In the genomic region with DNA sequence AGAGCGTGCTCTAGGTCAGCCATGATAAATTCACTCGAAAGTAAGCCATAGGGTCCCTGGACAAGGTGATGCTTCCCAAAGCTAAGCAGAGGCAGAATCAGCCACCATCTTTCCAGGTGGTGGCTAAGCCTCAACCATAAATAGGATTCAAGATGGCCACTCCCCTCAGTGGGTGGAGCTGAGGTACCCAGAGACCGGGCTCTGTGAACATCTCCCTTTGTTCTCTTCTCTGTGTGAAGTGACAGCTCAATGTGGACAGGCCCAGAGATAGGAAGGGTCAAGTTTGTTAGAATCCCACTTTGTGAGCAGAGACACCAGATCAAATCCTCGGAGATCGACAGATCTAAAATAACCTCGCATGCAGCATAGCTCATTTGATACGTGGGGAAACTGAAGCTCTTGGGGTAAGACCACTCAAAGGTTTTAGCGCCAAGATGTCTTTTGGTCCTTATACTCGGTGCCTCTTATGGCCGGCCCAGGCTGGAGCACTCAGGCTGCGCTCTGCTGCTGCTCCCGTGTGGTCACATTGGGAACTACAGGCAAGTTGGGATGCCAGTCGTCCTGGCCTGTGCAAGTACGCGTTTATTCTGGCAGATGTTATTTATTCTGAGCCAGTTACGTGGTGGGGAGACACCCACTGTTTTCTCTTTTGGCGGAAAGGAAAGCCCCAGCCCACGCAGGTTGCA, we compare ENCODE assay signal across 7 mouse cellular contexts. TPM values are rescaled to one million over a fixed set of nuclear protein-coding genes. Genes with fewer than 3 reads are reported as not detected.
A peak's percentile ranks its signal among the peaks of the same experiment; 100 is the strongest.
DNase-seq lines count a peak whose midpoint lies in the region; ATAC-seq and TF ChIP-seq lines count a peak whose summit lies in the region.

No protein-coding gene starts in this region.

- H3K9me3 ChIP-seq in midbrain, embryonic 13.5 days: no peaks in the 10 kb centered on the region

- H3K4me3 ChIP-seq in midbrain, embryonic 13.5 days (replicated peaks): no peak overlapping the region
- no peak overlapping the region for H3K4me3 ChIP-seq in small intestine, adult 2 months (ENCODE audit: low read depth, low read length)

- H3K4me1 ChIP-seq in midbrain, embryonic 13.5 days (replicated peaks): peaks cover 18% of the 10 kb centered on the region
- no peaks in the 10 kb centered on the region for H3K4me1 ChIP-seq in small intestine, adult 2 months (ENCODE audit: control insufficient read depth, insufficient read depth, insufficient read length, low read length)

- intact Hi-C loops in left cerebral cortex, postnatal 4 days (cut with DNase I): loop anchor here (5.0 kb wide), 1 partner anchor 224 kb away; no protein-coding TSS in a partner anchor

- no peak overlapping the region for H3K9ac ChIP-seq in midbrain, embryonic 13.5 days (replicated peaks)

- peak; percentile 71 for DNase-seq in adrenal gland, adult 8-10 months
- peak; percentile 75 for DNase-seq in embryo, embryonic 11.5 days (ENCODE audit: low read depth, low spot score)
- peak; percentile 97 for DNase-seq in heart, adult 11 months
- peak; percentile 63 for DNase-seq in kidney, adult 11 months
- DNase-seq in left cerebral cortex, postnatal 4 days: peak; percentile 85

- ATAC-seq in midbrain, embryonic 13.5 days: peak; percentile 94

- H3K27ac ChIP-seq in midbrain, embryonic 13.5 days: no peak overlapping the region
- no peak overlapping the region for H3K27ac ChIP-seq in small intestine, adult 2 months (ENCODE audit: insufficient read depth, low read depth, low read length)

- peaks cover 26% of the 10 kb centered on the region for H3K27me3 ChIP-seq in midbrain, embryonic 13.5 days
- 0 out of 2 replicates have a peak, but pooled peaks cover 8% of the 10 kb centered on the region for H3K27me3 ChIP-seq in small intestine, adult 2 months (ENCODE audit: control insufficient read depth, insufficient read depth, low read length)

- WGBS in midbrain, embryonic 13.5 days: 5% methylated on average over 18 of the region's 18 CpGs
- 6% methylated on average over 18 of the region's 18 CpGs for WGBS in small intestine, adult 2 months

- peak; percentile 96 for TF ChIP-seq CTCF in small intestine, adult 2 months (IDR thresholded peaks at IDR 0.05; ENCODE audit: extremely low read depth, insufficient read length, insufficient replicate concordance, low read depth, low read length)

- no peak for TF ChIP-seq POLR2A in small intestine, adult 2 months (IDR thresholded peaks at IDR 0.05; ENCODE audit: low read depth, low read length)

- no peaks in the 10 kb centered on the region for H3K36me3 ChIP-seq in midbrain, embryonic 13.5 days
- H3K36me3 ChIP-seq in small intestine, adult 2 months (ENCODE audit: control insufficient read depth, insufficient read depth, low read length): no peaks in the 10 kb centered on the region

- H3K4me2 ChIP-seq in midbrain, embryonic 13.5 days (replicated peaks): no peak overlapping the region

RNA-seq across cellular contexts. Expression of a gene that starts 11.4 kb away (rescaled TPM):
- 100 to 1,000 TPM in 2 of 4 experiments, 10 to 100 TPM in 2; 80.4 to 126 (median 97.1) TPM for total RNA-seq in adrenal gland, adult 8-10 months (2022)
- 100 to 1,000 TPM; 285 to 296 TPM for total RNA-seq in left cerebral cortex, postnatal 4 days (2021)
- 233 and 269 TPM in 2 replicates for polyA plus RNA-seq in midbrain, embryonic 13.5 days (2015; fragmentation: Nextera tagmentation; extraction: Ambion mirVana)
- 14.7 and 25.9 TPM in 2 replicates for polyA plus RNA-seq in small intestine, adult 2 months (2012; rRNA removed)

RNA-seq across cellular contexts. Expression of a gene that starts 38.3 kb away (rescaled TPM):
- 1 to 10 TPM in 2 of 4 experiments, under 1 TPM in 2; 0.38 to 6.2 (median 2.8) TPM for total RNA-seq in adrenal gland, adult 8-10 months (2022)
- total RNA-seq in left cerebral cortex, postnatal 4 days (2021): 10 to 100 TPM; 29.9 to 39.5 TPM
- polyA plus RNA-seq in midbrain, embryonic 13.5 days (2015; fragmentation: Nextera tagmentation; extraction: Ambion mirVana): not detected in 2 replicates
- polyA plus RNA-seq in small intestine, adult 2 months (2012; rRNA removed): not detected in 2 replicates

RNA-seq across cellular contexts. Expression of a gene that starts 49.5 kb away (rescaled TPM):
- 1 to 10 TPM; 2.1 to 5.3 (median 2.8) TPM for total RNA-seq in adrenal gland, adult 8-10 months (2022)
- under 1 TPM; 0.72 to 0.91 TPM for total RNA-seq in left cerebral cortex, postnatal 4 days (2021)
- polyA plus RNA-seq in midbrain, embryonic 13.5 days (2015; fragmentation: Nextera tagmentation; extraction: Ambion mirVana): 6.0 and 8.3 TPM in 2 replicates
- polyA plus RNA-seq in small intestine, adult 2 months (2012; rRNA removed): 9.0 and 10.5 TPM in 2 replicates

Comparison
In these comparisons a context has a peak if more than half of its experiments do, and no peak if none do; other contexts are left out.
1. RNA of a gene that starts 38.3 kb away (total RNA-seq): 29.9 to 39.5 TPM in left cerebral cortex, postnatal 4 days; 0.38 to 6.2 TPM in adrenal gland, adult 8-10 months; every median in the first group is over 4 times any median in the second.
2. Peak in every context shown above with its lines, with median percentiles within 50 percentile points of each other: DNase-seq.